In genomic region chr6:124856916-124857839, GRCm38 (mm10) we compare ENCODE assay signal across 7 mouse cellular contexts. TPM values are rescaled to one million over a fixed set of nuclear protein-coding genes. Genes with fewer than 3 reads are reported as not detected.
DNase-seq lines count a peak whose midpoint lies in the region; ATAC-seq lines count a peak whose summit lies in the region.

Gene P3h3 (minus strand): TSS chr6:124857752.

- H3K4me1 ChIP-seq in embryonic facial prominence, embryonic 10.5 days: peaks cover 68% of the 10 kb centered on the region
- H3K4me1 ChIP-seq in limb, embryonic 13.5 days: peaks cover 47% of the 10 kb centered on the region
- H3K4me1 ChIP-seq in midbrain, embryonic 15.5 days: peaks cover 58% of the 10 kb centered on the region

- peaks cover 26% of the 10 kb centered on the region for H3K36me3 ChIP-seq in embryonic facial prominence, embryonic 10.5 days (replicated peaks)
- H3K36me3 ChIP-seq in limb, embryonic 13.5 days: peaks cover 32% of the 10 kb centered on the region
- H3K36me3 ChIP-seq in midbrain, embryonic 15.5 days (replicated peaks): 0 out of 2 replicates have a peak, but pooled peaks cover 4% of the 10 kb centered on the region

- H3K9me3 ChIP-seq in embryonic facial prominence, embryonic 10.5 days: no peaks in the 10 kb centered on the region
- H3K9me3 ChIP-seq in limb, embryonic 13.5 days: no peaks in the 10 kb centered on the region
- H3K9me3 ChIP-seq in midbrain, embryonic 15.5 days: no peaks in the 10 kb centered on the region

- peak; percentile 87 for ATAC-seq in limb, embryonic 13.5 days (ENCODE audit: low FRiP score, low read depth)
- peak; percentile 91 for ATAC-seq in midbrain, embryonic 15.5 days (replicated peaks)

- H3K27me3 ChIP-seq in embryonic facial prominence, embryonic 10.5 days (replicated peaks; ENCODE audit: low read depth, poor library complexity, severe bottlenecking): peaks cover 43% of the 10 kb centered on the region
- H3K27me3 ChIP-seq in limb, embryonic 13.5 days: 0 out of 2 replicates have a peak, but pooled peaks cover 6% of the 10 kb centered on the region
- no peaks in the 10 kb centered on the region for H3K27me3 ChIP-seq in midbrain, embryonic 15.5 days (replicated peaks)

- under 1% methylated on average over 86 of the region's 86 CpGs for WGBS in embryonic facial prominence, embryonic 10.5 days
- under 1% methylated on average over 83 of the region's 86 CpGs for WGBS in limb, embryonic 13.5 days
- under 1% methylated on average over 75 of the region's 86 CpGs for WGBS in midbrain, embryonic 15.5 days

- H3K9ac ChIP-seq in limb, embryonic 13.5 days: peak within 1 kb of the TSS; percentile 99
- H3K9ac ChIP-seq in midbrain, embryonic 15.5 days: peak within 1 kb of the TSS; percentile 94

- H3K27ac ChIP-seq in embryonic facial prominence, embryonic 10.5 days (replicated peaks): peak within 1 kb of the TSS; percentile 98
- H3K27ac ChIP-seq in limb, embryonic 13.5 days: peak within 1 kb of the TSS; percentile 100
- H3K27ac ChIP-seq in midbrain, embryonic 15.5 days: peak within 1 kb of the TSS; percentile 99

- peak within 1 kb of the TSS; percentile 69 for H3K4me2 ChIP-seq in limb, embryonic 13.5 days (replicated peaks)
- peak within 1 kb of the TSS; percentile 87 for H3K4me2 ChIP-seq in midbrain, embryonic 15.5 days

- DNase-seq in adrenal gland, postnatal 14 days: peak; percentile 91
- DNase-seq in embryonic facial prominence, embryonic 10.5 days (ENCODE audit: low spot score): peak; percentile 94
- DNase-seq in heart, adult 18-20 months: peak; percentile 87
- peak; percentile 78 for DNase-seq in kidney, adult 18-20 months
- DNase-seq in spleen, adult 18-20 months: peak; percentile 62 to 72

- peak within 1 kb of the TSS; percentile 93 for H3K4me3 ChIP-seq in embryonic facial prominence, embryonic 10.5 days
- peak within 1 kb of the TSS; percentile 87 for H3K4me3 ChIP-seq in limb, embryonic 13.5 days
- peak within 1 kb of the TSS; percentile 74 for H3K4me3 ChIP-seq in midbrain, embryonic 15.5 days

RNA-seq across cellular contexts. Expression of gene P3h3, which starts in this region (rescaled TPM):
- total RNA-seq in adrenal gland, postnatal 14 days (2021): 21.4 and 26.1 TPM in 2 replicates
- 12.2 and 17.0 TPM in 2 replicates for polyA plus RNA-seq in embryonic facial prominence, embryonic 10.5 days (2016; fragmentation: Nextera tagmentation; extraction: Ambion mirVana)
- total RNA-seq in heart, adult 18-20 months (2021): 1 to 10 TPM; 8.2 to 8.3 TPM
- 60.4 and 61.2 TPM in 2 replicates for polyA plus RNA-seq in limb, embryonic 13.5 days (2015; fragmentation: Nextera tagmentation; extraction: Ambion mirVana)
- polyA plus RNA-seq in midbrain, embryonic 15.5 days (2015; fragmentation: Nextera tagmentation; extraction: Ambion mirVana): 16.1 and 18.1 TPM in 2 replicates

Comparison
In these comparisons a context has a peak if more than half of its experiments do, and no peak if none do; other contexts are left out.
1. Peak in every context shown above with its lines: DNase-seq, ATAC-seq, H3K4me3 ChIP-seq and H3K27ac ChIP-seq.